8 mouse cellular contexts compared by ENCODE assay signal in genomic region chr5:136882055-136882787, GRCm38 (mm10). TPM values are rescaled to one million over a fixed set of nuclear protein-coding genes. Genes with fewer than 3 reads are reported as not detected.
DNase-seq lines count a peak whose midpoint lies in the region; ATAC-seq and TF ChIP-seq lines count a peak whose summit lies in the region.

No protein-coding gene starts in this region.

- H3K9me3 ChIP-seq in forebrain, embryonic 11.5 days (ENCODE audit: control insufficient read depth, low read length), result no peaks in the 10 kb centered on the region
- no peaks in the 10 kb centered on the region for H3K9me3 ChIP-seq in intestine, embryonic 14.5 days (ENCODE audit: control insufficient read depth, low read length)
- no peaks in the 10 kb centered on the region for H3K9me3 ChIP-seq in neural tube, embryonic 14.5 days (ENCODE audit: control insufficient read depth, low read length)

- TF ChIP-seq CTCF in lung, adult 2 months (IDR thresholded peaks at IDR 0.05; ENCODE audit: insufficient read depth, low read length), result no peak

- no peaks in the 10 kb centered on the region for H3K4me1 ChIP-seq in lung, adult 2 months (ENCODE audit: control insufficient read depth, insufficient read depth, low read length)
- H3K4me1 ChIP-seq in forebrain, embryonic 11.5 days (replicated peaks; ENCODE audit: control insufficient read depth, insufficient read depth, low read length), result peaks cover 3% of the 10 kb centered on the region; the same call in 1 of the 2 replicates
- peaks cover 4% of the 10 kb centered on the region for H3K4me1 ChIP-seq in intestine, embryonic 14.5 days (replicated peaks; ENCODE audit: control insufficient read depth, insufficient read depth, low read length)
- H3K4me1 ChIP-seq in neural tube, embryonic 14.5 days (ENCODE audit: control insufficient read depth, insufficient read depth, low read length), result peaks cover 12% of the 10 kb centered on the region

- 0 out of 2 replicates have a peak overlapping the region, but pooled peaks have one; percentile 3 for H3K27ac ChIP-seq in forebrain, embryonic 11.5 days (ENCODE audit: low read depth, low read length)
- no peak overlapping the region for H3K27ac ChIP-seq in intestine, embryonic 14.5 days (ENCODE audit: low read depth)
- no peak overlapping the region for H3K27ac ChIP-seq in neural tube, embryonic 14.5 days (ENCODE audit: low read depth, low read length)

- H3K36me3 ChIP-seq in forebrain, embryonic 11.5 days (ENCODE audit: control insufficient read depth, insufficient read depth, low read length), result no peaks in the 10 kb centered on the region
- H3K36me3 ChIP-seq in intestine, embryonic 14.5 days (ENCODE audit: control insufficient read depth, insufficient read depth, low read length), result no peaks in the 10 kb centered on the region
- no peaks in the 10 kb centered on the region for H3K36me3 ChIP-seq in neural tube, embryonic 14.5 days (ENCODE audit: control insufficient read depth, insufficient read depth, low read length)

- peak; percentile 8 for DNase-seq in lung, adult 2 months
- DNase-seq in lung, adult 18-20 months, result no peak
- peak; percentile 68 for DNase-seq in forebrain, embryonic 11.5 days (ENCODE audit: low spot score)
- DNase-seq in intestine, embryonic 14.5 days (ENCODE audit: low spot score), result peak; percentile 73
- DNase-seq in urinary bladder, adult 2 months (ENCODE audit: low spot score), result no peak
- no peak for DNase-seq in B cell, adult 2 months
- DNase-seq in layer of hippocampus, postnatal 10 days (ENCODE audit: low spot score in 2 of 2), result no peak

- no peak for TF ChIP-seq POLR2A in lung, adult 2 months (IDR thresholded peaks at IDR 0.05; ENCODE audit: borderline replicate concordance, extremely low read depth, low read depth, low read length)

- 6% methylated on average over 47 of the region's 47 CpGs for WGBS in lung, adult 2 months
- WGBS in forebrain, embryonic 11.5 days, result under 1% methylated on average over 47 of the region's 47 CpGs
- WGBS in intestine, embryonic 14.5 days, result 2% methylated on average over 47 of the region's 47 CpGs
- WGBS in neural tube, embryonic 14.5 days, result under 1% methylated on average over 47 of the region's 47 CpGs

- ATAC-seq in forebrain, embryonic 11.5 days (replicated peaks; ENCODE audit: low FRiP score), result peak; percentile 49; the same call in 1 of the 2 replicates
- peak; percentile 29 for ATAC-seq in intestine, embryonic 14.5 days (replicated peaks; ENCODE audit: low FRiP score, low TSS enrichment, low read depth)
- 0 out of 2 replicates have a peak, but pooled peaks have one; percentile 32 for ATAC-seq in neural tube, embryonic 14.5 days (ENCODE audit: low read depth)

- H3K9ac ChIP-seq in forebrain, embryonic 11.5 days (ENCODE audit: low read length), result peak overlapping the region; percentile 69
- peak overlapping the region; percentile 49 for H3K9ac ChIP-seq in intestine, embryonic 14.5 days (ENCODE audit: low read length)
- H3K9ac ChIP-seq in neural tube, embryonic 14.5 days (replicated peaks; ENCODE audit: low read depth, low read length), result peak overlapping the region; percentile 61

- H3K4me3 ChIP-seq in lung, adult 2 months (replicated peaks; ENCODE audit: extremely low read depth, low read depth, low read length), result no peak overlapping the region
- H3K4me3 ChIP-seq in forebrain, embryonic 11.5 days (ENCODE audit: low read depth, low read length), result peak overlapping the region; percentile 48
- H3K4me3 ChIP-seq in intestine, embryonic 14.5 days (ENCODE audit: low read depth, low read length), result peak overlapping the region; percentile 52
- H3K4me3 ChIP-seq in neural tube, embryonic 14.5 days (ENCODE audit: low read depth, low read length), result peak overlapping the region; percentile 61

- peaks cover 24% of the 10 kb centered on the region for H3K27me3 ChIP-seq in forebrain, embryonic 11.5 days (ENCODE audit: control insufficient read depth, insufficient read depth, low read length)
- peaks cover 15% of the 10 kb centered on the region; the same call in 1 of the 2 replicates for H3K27me3 ChIP-seq in intestine, embryonic 14.5 days (replicated peaks; ENCODE audit: control insufficient read depth, insufficient read depth, low read length)
- peaks cover 6% of the 10 kb centered on the region for H3K27me3 ChIP-seq in neural tube, embryonic 14.5 days (ENCODE audit: control insufficient read depth, insufficient read depth, low read length)

- peak overlapping the region; percentile 88 for H3K4me2 ChIP-seq in forebrain, embryonic 11.5 days (ENCODE audit: low read depth, low read length, severe bottlenecking)
- H3K4me2 ChIP-seq in intestine, embryonic 14.5 days (ENCODE audit: low read length), result peak overlapping the region; percentile 68
- peak overlapping the region; percentile 81 for H3K4me2 ChIP-seq in neural tube, embryonic 14.5 days (ENCODE audit: low read depth, low read length)

RNA-seq across cellular contexts. Expression of gene Col26a1, which starts 0.8 kb away (rescaled TPM):
- polyA plus RNA-seq in lung, adult 2 months (2012; rRNA removed), result 1.5 and 2.0 TPM in 2 replicates
- 35.1 and 40.6 TPM in 2 replicates for polyA plus RNA-seq in forebrain, embryonic 11.5 days (2014; fragmentation: Nextera tagmentation; extraction: Ambion mirVana)
- polyA plus RNA-seq in intestine, embryonic 14.5 days (2014; fragmentation: Nextera tagmentation; extraction: Ambion mirVana), result 8.7 and 10.4 TPM in 2 replicates
- polyA plus RNA-seq in neural tube, embryonic 14.5 days (2014; fragmentation: Nextera tagmentation; extraction: Ambion mirVana), result 12.6 and 22.7 TPM in 2 replicates
- polyA plus RNA-seq in urinary bladder, adult 2 months (2012; rRNA removed), result 0.15 and 0.48 TPM in 2 replicates
- 10 to 100 TPM; 19.0 to 20.7 TPM for total RNA-seq in layer of hippocampus, postnatal 10 days (2021)

RNA-seq across cellular contexts. Expression of gene Ift22, which starts 25.7 kb away (rescaled TPM):
- polyA plus RNA-seq in lung, adult 2 months (2012; rRNA removed), result 10.8 and 13.4 TPM in 2 replicates
- 105 and 112 TPM in 2 replicates for polyA plus RNA-seq in forebrain, embryonic 11.5 days (2014; fragmentation: Nextera tagmentation; extraction: Ambion mirVana)
- 59.4 and 71.7 TPM in 2 replicates for polyA plus RNA-seq in intestine, embryonic 14.5 days (2014; fragmentation: Nextera tagmentation; extraction: Ambion mirVana)
- polyA plus RNA-seq in neural tube, embryonic 14.5 days (2014; fragmentation: Nextera tagmentation; extraction: Ambion mirVana), result 113 and 119 TPM in 2 replicates
- polyA plus RNA-seq in urinary bladder, adult 2 months (2012; rRNA removed), result 22.5 and 22.6 TPM in 2 replicates
- total RNA-seq in layer of hippocampus, postnatal 10 days (2021), result 10 to 100 TPM; 68.9 to 70.8 TPM

Comparison
In these comparisons a context has a peak if more than half of its experiments do, and no peak if none do; other contexts are left out.
1. DNase-seq: peak in lung, adult 2 months (single experiment), forebrain, embryonic 11.5 days (single experiment) and intestine, embryonic 14.5 days (single experiment); none in lung, adult 18-20 months (0 of 2), urinary bladder, adult 2 months (single experiment), B cell, adult 2 months (0 of 2) and layer of hippocampus, postnatal 10 days (0 of 2).
2. Peak in every context shown above with its lines, with median percentiles within 50 percentile points of each other: ATAC-seq, H3K4me2 ChIP-seq and H3K9ac ChIP-seq.